Mouse (Mus musculus): ENCODE results near the gene Abhd16b. TPM values are rescaled to one million over a fixed set of nuclear protein-coding genes. Genes with fewer than 3 reads are reported as not detected.

Gene Abhd16b
- total and polyA plus RNA-seq, 3 experiments: 0.08 TPM; not detected in 2

DNA sequence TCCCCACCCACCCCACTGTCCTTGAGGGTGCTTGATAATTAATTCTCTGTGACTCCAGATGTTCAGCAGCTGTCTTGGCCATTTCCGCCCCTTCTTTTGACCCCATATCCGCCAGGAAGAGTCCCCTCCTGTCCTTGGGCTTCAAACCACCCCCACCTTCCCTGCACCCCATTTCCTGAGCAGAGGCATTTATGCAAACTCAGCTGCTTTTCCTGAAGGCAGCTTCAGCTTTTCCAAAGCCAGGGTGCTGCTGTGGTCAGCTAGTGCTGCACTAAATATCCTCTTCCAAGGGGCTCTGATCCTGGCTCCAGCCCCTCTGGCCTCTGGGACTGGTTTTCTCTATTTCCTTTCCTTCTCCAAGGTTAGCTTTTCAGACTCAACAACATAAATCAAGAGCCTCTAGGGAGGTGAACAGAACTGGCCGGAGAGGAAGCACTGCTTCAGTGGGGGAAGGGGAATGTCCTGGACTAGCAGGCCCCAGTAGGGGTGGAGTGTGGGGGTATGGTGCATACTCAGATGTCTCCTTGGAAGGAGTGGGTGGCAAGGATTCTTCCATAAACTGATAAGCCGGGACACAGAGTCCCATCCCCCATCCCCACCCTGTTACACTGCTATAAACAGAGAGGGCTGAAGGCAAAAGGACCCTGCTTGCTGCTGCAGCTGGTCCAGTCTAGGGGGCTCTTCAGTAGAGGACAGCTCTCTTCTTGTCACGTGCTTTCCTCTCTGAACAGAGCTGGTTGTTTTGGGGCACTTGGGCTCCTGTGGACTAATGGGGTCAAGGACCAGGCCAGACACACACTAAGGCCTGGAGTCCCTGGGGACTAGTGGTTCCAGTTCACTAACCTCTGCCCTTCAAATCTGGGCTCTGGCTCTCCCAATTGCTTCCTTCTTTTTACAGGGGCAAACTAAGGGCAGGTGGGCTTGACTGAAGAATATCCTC is 5.4 kb upstream of the Abhd16b start:
- Histone ChIP-seq H3K36me3 (ENCODE audit: control insufficient read depth in 1 of 2, insufficient read depth in 2 of 2, low read length in 2 of 2) (peaks cover 0 to 3% of the 10 kb centered on the region in 2 experiments; a peak in 2 of 4 replicates), H3K4me3 (ENCODE audit: control insufficient read depth in 1 of 2, insufficient read depth in 1 of 2, low read depth in 2 of 2, low read length in 2 of 2) (no peak overlapping the region), H3K27me3 (ENCODE audit: control insufficient read depth in 1 of 2, insufficient read depth in 2 of 2, low read length in 2 of 2) (peaks cover 16 to 38% of the 10 kb centered on the region in 2 experiments), H3K79me2 (ENCODE audit: control insufficient read depth, insufficient read depth, low read length, poor library complexity) (no peaks in the 10 kb centered on the region), H3K9me3 (replicated peaks; ENCODE audit: insufficient read depth, low read length) (no peaks in the 10 kb centered on the region), H3K4me1 (ENCODE audit: control insufficient read depth in 1 of 2, insufficient read depth in 2 of 2, low read length in 2 of 2) (peaks cover 4 to 6% of the 10 kb centered on the region in 2 experiments; a peak in 3 of 4 replicates), H3K27ac (ENCODE audit: control insufficient read depth, low read depth, low read length) (no peak overlapping the region), H3K9ac (ENCODE audit: control insufficient read depth, low read depth, low read length, poor library complexity, severe bottlenecking) (no peak overlapping the region)
- no peak for TF ChIP-seq POLR2A (IDR thresholded peaks at IDR 0.05; ENCODE audit: control insufficient read depth in 1 of 2, insufficient read depth in 1 of 2, low read depth in 1 of 2, low read length in 2 of 2, poor library complexity in 1 of 2)
- no peak for TF ChIP-seq MAFK (IDR thresholded peaks at IDR 0.05; ENCODE audit: borderline replicate concordance, low read depth, low read length)
- no peak for TF ChIP-seq GABPA (IDR thresholded peaks at IDR 0.05; ENCODE audit: low read depth, low read length)
- no peak for DNase-seq (ENCODE audit: low read depth, low spot score)

DNA sequence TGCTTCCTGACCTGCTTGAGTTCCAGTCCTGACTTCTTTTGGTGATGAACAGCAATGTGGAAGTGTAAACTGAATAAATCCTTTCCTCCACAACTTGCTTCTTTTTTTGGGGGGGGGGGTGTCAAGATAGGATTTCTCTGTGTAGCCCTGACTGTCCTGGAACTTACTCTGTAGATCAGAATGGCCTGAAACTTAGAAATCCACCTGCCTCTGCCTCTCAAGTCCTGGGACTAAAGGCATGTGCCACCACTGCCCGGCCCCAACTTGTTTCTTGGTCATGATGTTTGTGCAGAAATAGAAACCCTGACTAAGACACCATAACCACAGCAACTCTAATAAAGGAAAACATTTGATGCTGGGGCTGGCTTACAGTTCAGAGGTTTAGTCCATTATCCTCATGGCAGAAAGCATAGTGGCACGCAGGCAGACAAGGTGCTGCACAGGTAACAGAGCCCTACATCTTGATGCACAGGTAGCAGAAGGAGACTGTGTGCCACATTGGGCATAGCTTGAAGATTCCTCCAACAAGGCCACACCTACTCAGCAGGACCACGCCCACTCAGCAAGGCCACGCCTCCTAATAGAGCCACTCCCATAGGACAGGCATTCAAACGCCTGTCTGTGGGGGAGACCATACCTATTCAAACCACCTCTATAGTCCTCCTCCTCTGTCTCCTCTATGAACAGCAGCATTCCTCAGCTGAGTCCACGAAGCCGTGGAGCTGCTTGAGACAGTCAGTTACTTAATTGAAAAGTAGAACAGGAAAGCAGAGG is 1.4 kb upstream of the Abhd16b start:
- Histone ChIP-seq H3K9ac (ENCODE audit: control insufficient read depth, low read depth, low read length, poor library complexity, severe bottlenecking) (peak overlapping the region; percentile 42; the same call in 1 of the 2 replicates), H3K4me1 (ENCODE audit: control insufficient read depth in 1 of 2, insufficient read depth in 2 of 2, low read length in 2 of 2) (peaks cover 6 to 12% of the 10 kb centered on the region in 2 experiments; a peak in 3 of 4 replicates), H3K4me3 (ENCODE audit: control insufficient read depth in 1 of 2, insufficient read depth in 1 of 2, low read depth in 2 of 2, low read length in 2 of 2) (peak overlapping the region; percentile 30 to 72; a peak in 3 of 4 replicates), H3K9me3 (replicated peaks; ENCODE audit: insufficient read depth, low read length) (no peaks in the 10 kb centered on the region), H3K27ac (ENCODE audit: control insufficient read depth, low read depth, low read length) (0 out of 2 replicates have a peak overlapping the region, but pooled peaks have one; percentile 9), H3K79me2 (ENCODE audit: control insufficient read depth, insufficient read depth, low read length, poor library complexity) (no peaks in the 10 kb centered on the region), H3K27me3 (ENCODE audit: control insufficient read depth in 1 of 2, insufficient read depth in 2 of 2, low read length in 2 of 2) (peaks cover 11 to 21% of the 10 kb centered on the region in 2 experiments), H3K36me3 (ENCODE audit: control insufficient read depth in 1 of 2, insufficient read depth in 2 of 2, low read length in 2 of 2) (no peaks in the 10 kb centered on the region; a peak in 1 of 4 replicates)
- peak; percentile 86 for DNase-seq (ENCODE audit: low read depth, low spot score)
- TF ChIP-seq ZMIZ1 (IDR thresholded peaks at IDR 0.05; ENCODE audit: low read depth, low read length) (no peak), BHLHE40 (IDR thresholded peaks at IDR 0.05; ENCODE audit: borderline replicate concordance, low read depth, low read length) (no peak), ETS1 (IDR thresholded peaks at IDR 0.05; ENCODE audit: low read depth, low read length) (no peak), CHD1 (IDR thresholded peaks at IDR 0.05; ENCODE audit: low read depth, low read length) (no peak), SMC3 (IDR thresholded peaks at IDR 0.05; ENCODE audit: low read depth, low read length) (no peak), MAZ (IDR thresholded peaks at IDR 0.05; ENCODE audit: low read depth, low read length) (no peak), JUND (IDR thresholded peaks at IDR 0.05; ENCODE audit: low read depth, low read length) (no peak), UBTF (IDR thresholded peaks at IDR 0.05; ENCODE audit: borderline replicate concordance, insufficient read depth, low read depth, low read length) (no peak)

Measured in MEL (cell line).